Mouse (Mus musculus) forelimb bud, embryonic 11.5 days (tissue): ENCODE measurements around the gene Frmd4a.
"Not testable (repeated sequence)": the region's sequence is repeated elsewhere in the genome, so short reads cannot be mapped to it uniquely, and the experiment has no call there.

Experiments used
- DNase-seq: peaks from one replicate; pipeline ENCODE4 v3.0.0-alpha.2; 2012; ENCODE audit warnings: low read depth, low spot score

The Frmd4a gene

GRCm38 (mm10) chr2:4575975-4576374, 558.5 kb downstream of the Frmd4a start:
- no peak for DNase-seq

GRCm38 (mm10) chr2:4578291-4578690, 560.8 kb downstream of the Frmd4a start:
- no peak for DNase-seq

DNA sequence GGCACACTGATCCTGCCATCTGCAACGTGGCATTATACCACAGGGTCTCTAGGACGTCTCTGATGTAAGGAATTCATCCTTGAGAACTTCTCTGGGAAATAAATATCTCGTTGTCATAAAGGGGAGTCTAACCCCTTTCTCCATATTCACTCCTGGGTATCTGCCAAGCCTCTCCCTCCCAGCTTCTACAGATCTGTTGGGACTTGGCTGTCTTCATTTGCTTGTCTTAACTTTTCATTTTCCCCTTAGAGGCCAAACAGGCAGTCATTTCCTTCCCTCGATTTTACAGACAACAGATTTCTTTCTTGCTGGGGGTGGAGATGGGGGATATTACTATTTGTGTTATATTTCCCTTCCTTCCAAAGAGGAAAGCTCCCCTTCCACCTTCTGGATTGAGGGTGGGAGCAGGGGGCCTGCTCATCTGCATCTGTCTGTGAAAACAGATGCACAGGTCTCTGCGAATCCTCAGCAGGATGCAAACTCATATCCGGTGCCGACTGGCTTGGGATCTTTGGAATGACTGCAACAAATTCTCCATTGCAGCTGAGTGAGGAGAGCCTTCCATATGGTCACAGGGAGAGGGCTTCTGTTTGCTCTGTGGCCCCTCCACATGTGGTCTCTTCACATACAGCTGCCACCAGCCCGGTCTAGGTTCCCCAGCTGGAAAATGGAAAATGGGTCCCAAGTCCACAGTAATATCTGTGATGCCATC, 562.0 kb downstream of the Frmd4a start:
- DNase-seq = no peak

- DNase-seq = no peak
Measured at GRCm38 (mm10) chr2:4580666-4581065, 563.1 kb downstream of the Frmd4a start.

DNA sequence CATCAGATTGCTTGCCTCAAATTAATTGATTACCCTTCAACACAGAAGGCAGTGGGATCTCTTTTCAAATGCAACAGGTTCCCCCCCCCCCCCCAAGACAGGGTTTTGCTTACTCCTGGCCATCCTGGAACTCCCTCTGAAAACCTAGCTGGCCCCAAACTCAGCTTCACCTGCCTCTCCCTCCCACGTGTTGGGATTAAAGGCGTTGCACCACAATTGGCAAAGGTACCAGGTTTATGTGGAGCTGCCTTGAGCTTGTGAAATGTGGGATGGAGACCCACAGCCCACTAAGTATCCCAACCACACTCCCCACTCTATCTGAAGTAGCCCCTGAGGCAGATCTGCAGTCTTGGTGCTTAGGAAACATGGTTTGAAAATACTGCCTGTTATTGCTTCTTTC, 565.4 kb downstream of the Frmd4a start:
- DNase-seq = no peak

- DNase-seq = peak; percentile 55
Measured at GRCm38 (mm10) chr2:4584252-4584651, 566.7 kb downstream of the Frmd4a start.

GRCm38 (mm10) chr2:4586245-4586644, 568.7 kb downstream of the Frmd4a start:
- DNase-seq = no peak

- DNase-seq = peak; percentile 93
Measured at GRCm38 (mm10) chr2:4587685-4588409, 570.3 kb downstream of the Frmd4a start.

DNA sequence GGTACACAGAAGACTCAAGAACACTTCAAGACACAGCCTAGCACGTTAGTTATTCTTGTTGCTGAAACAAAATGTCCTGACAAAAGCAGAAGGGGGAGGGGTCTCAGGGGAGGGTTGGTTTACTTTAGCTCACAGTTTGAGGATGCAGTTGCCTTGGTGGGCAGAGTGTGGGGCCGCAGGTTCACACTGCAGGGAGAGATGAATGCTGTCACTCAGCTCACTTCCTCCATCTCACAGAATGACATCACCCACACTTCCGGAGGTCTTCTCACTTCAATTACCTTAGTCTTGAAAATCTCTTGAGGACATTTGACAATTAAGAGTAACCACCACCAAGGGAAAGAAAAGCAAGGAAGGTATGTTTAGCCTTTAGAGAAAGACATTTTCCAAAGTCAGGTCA, 574.1 kb downstream of the Frmd4a start:
- no peak for DNase-seq

DNA sequence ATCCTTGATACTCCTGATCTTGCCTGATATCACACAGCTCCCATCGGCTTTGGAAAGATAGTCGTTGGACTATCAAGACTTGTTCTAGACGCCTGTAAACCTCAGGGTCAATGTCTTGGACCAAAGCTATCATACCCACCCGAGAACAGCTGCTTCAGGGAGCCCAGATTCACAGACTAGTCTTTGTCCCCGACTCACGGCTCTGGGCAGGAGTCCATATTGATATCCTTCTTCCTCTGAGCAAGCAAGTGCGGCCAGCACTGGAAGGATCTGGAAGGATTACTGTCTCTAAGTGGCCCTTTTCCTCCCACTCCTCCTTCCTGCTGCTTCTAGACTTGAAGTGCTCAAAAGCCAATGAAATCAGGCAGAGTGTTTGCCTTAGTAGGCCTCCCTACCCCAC, 575.1 kb downstream of the Frmd4a start:
- DNase-seq = no peak

DNA sequence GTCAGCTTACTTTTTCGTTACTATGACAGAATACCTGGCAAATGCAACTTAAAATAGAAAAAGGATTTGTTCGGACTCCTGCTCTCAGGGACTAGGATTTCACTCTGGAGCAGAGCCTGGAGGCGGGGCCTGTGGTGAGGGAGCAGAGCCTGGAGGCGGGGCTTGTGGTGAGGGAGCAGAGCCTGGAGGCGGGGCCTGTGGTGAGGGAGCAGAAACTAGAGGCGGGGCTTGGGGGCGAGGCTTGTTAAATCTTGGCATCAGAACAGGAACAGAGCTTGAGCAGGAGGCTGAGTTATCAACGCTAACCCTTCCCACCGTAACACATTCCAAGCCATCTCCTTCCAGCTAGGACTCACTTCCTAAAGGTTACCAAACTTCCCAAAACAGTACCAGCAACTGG, 575.9 kb downstream of the Frmd4a start:
- no peak for DNase-seq

DNA sequence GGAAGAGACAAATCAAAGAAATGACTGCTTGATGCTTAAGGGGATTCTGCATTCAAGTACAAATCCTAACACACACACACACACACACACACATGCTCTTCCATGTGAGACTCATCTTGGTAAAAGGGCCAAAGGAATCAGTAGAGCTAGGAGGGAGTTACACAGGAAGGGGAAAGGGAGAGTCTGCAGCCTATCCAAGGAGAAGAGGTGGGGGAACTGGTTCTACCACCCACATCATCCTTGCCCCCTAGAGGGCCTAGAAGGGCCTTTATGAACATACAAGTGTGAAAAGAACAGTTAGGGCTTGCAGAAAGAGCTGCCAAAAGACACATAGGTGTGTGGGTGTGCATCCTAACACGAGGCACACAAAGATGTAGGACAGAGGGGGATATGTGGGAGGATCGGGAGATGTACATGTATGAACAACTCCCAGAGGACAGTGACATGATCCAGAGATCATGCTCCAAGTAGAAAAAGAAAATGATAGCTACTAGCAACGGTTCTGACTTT, 576.4 kb downstream of the Frmd4a start:
- DNase-seq = no peak

DNA sequence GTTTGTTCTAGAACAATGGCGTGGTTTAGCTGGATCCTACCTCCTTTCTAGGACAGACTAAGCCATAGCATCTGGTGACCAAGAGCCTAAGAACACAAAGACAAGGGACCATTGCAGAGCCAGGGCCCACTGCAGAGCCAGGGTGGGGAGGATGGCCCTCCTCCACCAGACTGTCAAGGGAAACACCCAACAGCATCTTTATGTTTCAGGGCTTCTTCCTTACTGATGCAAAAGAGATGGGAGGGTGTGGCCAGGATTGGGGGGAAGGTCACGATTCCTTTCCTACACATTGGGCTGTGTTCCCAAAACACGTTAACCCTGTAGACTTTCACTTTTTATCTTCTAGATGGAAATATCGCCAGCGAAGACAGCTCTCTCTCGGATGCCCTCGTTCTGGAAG, 579.5 kb downstream of the Frmd4a start:
- DNase-seq = no peak

GRCm38 (mm10) chr2:4601034-4601890, 583.7 kb downstream of the Frmd4a start:
- DNase-seq = peak; percentile 62

DNA sequence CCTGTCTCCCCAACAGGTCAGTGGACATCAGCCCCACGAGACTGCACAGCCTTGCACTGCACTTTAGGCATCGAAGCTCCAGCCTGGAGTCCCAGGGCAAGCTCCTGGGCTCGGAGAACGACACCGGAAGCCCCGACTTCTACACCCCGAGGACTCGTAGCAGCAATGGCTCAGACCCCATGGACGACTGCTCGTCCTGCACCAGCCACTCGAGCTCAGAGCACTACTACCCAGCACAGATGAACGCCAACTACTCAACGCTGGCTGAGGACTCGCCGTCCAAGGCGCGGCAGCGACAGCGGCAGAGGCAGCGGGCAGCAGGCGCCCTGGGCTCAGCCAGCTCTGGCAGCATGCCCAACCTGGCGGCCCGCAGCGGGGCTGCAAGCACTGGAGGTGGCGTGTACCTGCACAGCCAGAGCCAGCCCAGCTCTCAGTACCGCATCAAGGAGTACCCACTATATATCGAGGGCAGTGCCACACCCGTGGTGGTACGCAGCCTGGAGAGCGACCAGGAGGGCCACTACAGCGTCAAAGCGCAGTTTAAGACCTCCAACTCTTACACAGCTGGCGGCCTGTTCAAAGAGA, 585.9 kb downstream of the Frmd4a start:
- DNase-seq = no peak

DNA sequence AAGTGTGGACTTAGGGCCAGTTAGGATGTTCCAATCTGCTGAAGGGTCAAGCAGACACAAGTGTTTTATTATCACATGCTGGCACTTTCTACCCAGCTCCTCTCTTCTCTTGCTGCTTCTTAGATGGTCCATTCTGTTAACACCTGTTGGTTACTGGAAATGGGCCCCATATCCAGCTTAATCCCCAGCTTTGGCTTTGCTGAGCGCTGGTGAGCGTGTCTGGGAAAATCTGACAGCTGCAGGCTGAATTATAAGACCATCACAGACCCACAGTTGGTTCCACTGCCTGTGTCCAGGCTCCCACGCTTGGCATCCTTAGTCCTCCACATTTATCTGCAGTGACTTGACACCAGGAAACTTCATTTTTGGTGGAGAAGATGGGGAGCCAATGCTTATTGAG, 589.0 kb downstream of the Frmd4a start:
- DNase-seq = no peak

DNA sequence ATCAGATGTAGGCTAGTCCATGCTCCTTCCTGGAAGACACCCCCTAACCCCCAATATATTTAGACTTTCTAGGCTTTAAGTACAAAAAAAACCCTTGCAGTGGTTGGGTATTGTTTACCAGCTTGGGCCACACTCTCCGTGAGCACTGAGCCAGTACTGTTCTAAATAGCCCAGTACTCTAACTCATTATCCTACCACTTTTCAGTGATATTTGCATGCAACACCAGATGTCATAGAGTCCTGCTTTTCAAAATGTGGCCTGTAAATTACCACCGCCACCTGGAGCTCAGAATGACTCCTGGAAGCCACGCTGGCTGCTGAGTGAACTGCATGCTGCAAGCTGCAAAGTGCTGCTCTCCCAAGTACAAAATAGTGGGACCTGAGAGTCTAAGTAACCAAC, 590.7 kb downstream of the Frmd4a start:
- no peak for DNase-seq

DNA sequence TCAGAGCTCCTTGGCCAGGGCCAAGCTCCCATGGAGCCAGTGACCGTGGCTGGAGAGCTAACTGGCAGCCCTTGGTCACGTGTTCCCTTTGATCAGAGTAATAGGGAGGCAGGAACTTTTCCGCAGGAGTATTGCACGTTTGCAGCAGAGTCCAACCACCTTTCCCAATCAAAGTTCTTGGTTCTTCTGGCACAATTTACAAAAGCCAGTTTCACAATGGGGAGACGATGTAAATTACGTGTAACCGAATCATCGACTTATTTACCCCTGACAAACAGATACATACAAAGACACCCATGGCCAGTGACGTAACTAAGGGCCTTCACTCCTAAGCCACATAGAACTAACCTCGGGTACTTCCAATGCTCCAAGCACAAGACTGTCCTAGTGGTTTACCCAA, 591.9 kb downstream of the Frmd4a start:
- no peak for DNase-seq

GRCm38 (mm10) chr2:4611295-4611694, 593.8 kb downstream of the Frmd4a start:
- DNase-seq = no peak

DNA sequence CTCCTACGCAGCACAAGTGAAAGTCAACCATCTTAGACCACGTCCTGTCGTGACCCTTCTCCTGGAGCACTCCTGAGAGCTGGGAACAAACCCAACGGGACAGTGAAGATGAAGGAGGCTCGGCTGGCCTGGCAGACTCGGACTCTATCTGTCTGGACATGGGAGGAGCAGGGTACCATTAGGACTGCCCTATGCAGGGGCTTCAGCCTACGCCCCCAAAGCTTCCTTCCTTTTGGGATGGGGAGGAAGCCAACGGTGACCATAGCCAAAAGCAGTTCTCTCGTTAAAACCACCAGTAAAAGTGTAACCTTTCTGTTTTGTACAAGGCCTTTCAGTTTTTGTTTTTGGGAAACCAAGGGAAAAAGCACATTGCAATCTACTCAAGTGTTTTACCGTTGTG, 594.2 kb downstream of the Frmd4a start:
- no peak for DNase-seq

GRCm38 (mm10) chr2:4614276-4614929, 596.9 kb downstream of the Frmd4a start:
- not testable (repeated sequence) for DNase-seq
